In genomic region chr4:133910236-133911211, GRCm38 (mm10) we compare ENCODE assay signal across 7 mouse cellular contexts. TPM values are rescaled to one million over a fixed set of nuclear protein-coding genes. Genes with fewer than 3 reads are reported as not detected.
DNase-seq lines count a peak whose midpoint lies in the region; ATAC-seq and TF ChIP-seq lines count a peak whose summit lies in the region.

No protein-coding gene starts in this region.

- no peaks in the 10 kb centered on the region for H3K36me3 ChIP-seq in embryonic facial prominence, embryonic 13.5 days
- H3K36me3 ChIP-seq in kidney, adult 2 months (ENCODE audit: control insufficient read depth, insufficient read depth, low read length): no peaks in the 10 kb centered on the region
- H3K36me3 ChIP-seq in limb, embryonic 12.5 days: no peaks in the 10 kb centered on the region
- H3K36me3 ChIP-seq in midbrain, embryonic 15.5 days (replicated peaks): no peaks in the 10 kb centered on the region
- H3K36me3 ChIP-seq in spleen, adult 2 months (ENCODE audit: control insufficient read depth, insufficient read depth, low read length): no peaks in the 10 kb centered on the region

- peak; percentile 96 for DNase-seq in adrenal gland, postnatal 36 days
- peak; percentile 95 to 96 for DNase-seq in heart, adult 18-20 months
- peak; percentile 98 for DNase-seq in kidney, adult 2 months
- peak; percentile 90 to 91 for DNase-seq in spleen, adult 2 months (ENCODE audit: low read depth in 1 of 2, low spot score in 2 of 2)

- H3K4me1 ChIP-seq in embryonic facial prominence, embryonic 13.5 days: peaks cover 10% of the 10 kb centered on the region
- H3K4me1 ChIP-seq in kidney, adult 2 months (ENCODE audit: control insufficient read depth, insufficient read depth, low read length): no peaks in the 10 kb centered on the region; the same call in 1 of the 2 replicates
- 0 out of 2 replicates have a peak, but pooled peaks cover 5% of the 10 kb centered on the region for H3K4me1 ChIP-seq in limb, embryonic 12.5 days (replicated peaks)
- peaks cover 16% of the 10 kb centered on the region for H3K4me1 ChIP-seq in midbrain, embryonic 15.5 days
- peaks cover 19% of the 10 kb centered on the region; the same call in 1 of the 2 replicates for H3K4me1 ChIP-seq in spleen, adult 2 months (ENCODE audit: control insufficient read depth, insufficient read depth, insufficient read length)

- peak overlapping the region; percentile 72 for H3K9ac ChIP-seq in embryonic facial prominence, embryonic 13.5 days
- peak overlapping the region; percentile 58; the same call in 1 of the 2 replicates for H3K9ac ChIP-seq in limb, embryonic 12.5 days (replicated peaks)
- H3K9ac ChIP-seq in midbrain, embryonic 15.5 days: peak overlapping the region; percentile 52

- TF ChIP-seq CTCF in kidney, adult 2 months (conservative IDR thresholded peaks at IDR 0.05; ENCODE audit: insufficient read depth, insufficient read length, low read depth, low read length): peak; percentile 88
- TF ChIP-seq CTCF in spleen, adult 2 months (IDR thresholded peaks at IDR 0.05; ENCODE audit: extremely low read depth, insufficient read depth, insufficient read length, insufficient replicate concordance): peak; percentile 95

- peak overlapping the region; percentile 61 for H3K4me3 ChIP-seq in embryonic facial prominence, embryonic 13.5 days
- peak overlapping the region; percentile 49 for H3K4me3 ChIP-seq in kidney, adult 2 months (ENCODE audit: insufficient read depth, low read depth, low read length)
- peak overlapping the region; percentile 61 for H3K4me3 ChIP-seq in limb, embryonic 12.5 days (replicated peaks)
- H3K4me3 ChIP-seq in midbrain, embryonic 15.5 days: peak overlapping the region; percentile 49
- H3K4me3 ChIP-seq in spleen, adult 2 months (ENCODE audit: extremely low read depth, insufficient read depth, insufficient read length): peak overlapping the region; percentile 76

- WGBS in embryonic facial prominence, embryonic 13.5 days: 1% methylated on average over 57 of the region's 57 CpGs
- WGBS in kidney, adult 2 months: 1% methylated on average over 57 of the region's 57 CpGs
- 1% methylated on average over 54 of the region's 57 CpGs for WGBS in limb, embryonic 12.5 days
- under 1% methylated on average over 52 of the region's 57 CpGs for WGBS in midbrain, embryonic 15.5 days
- under 1% methylated on average over 57 of the region's 57 CpGs for WGBS in spleen, adult 2 months

- peak overlapping the region; percentile 78 for H3K4me2 ChIP-seq in embryonic facial prominence, embryonic 13.5 days
- H3K4me2 ChIP-seq in limb, embryonic 12.5 days: peak overlapping the region; percentile 68
- H3K4me2 ChIP-seq in midbrain, embryonic 15.5 days: peak overlapping the region; percentile 67

- no peaks in the 10 kb centered on the region for H3K27me3 ChIP-seq in embryonic facial prominence, embryonic 13.5 days
- H3K27me3 ChIP-seq in kidney, adult 2 months (replicated peaks; ENCODE audit: control insufficient read depth, insufficient read depth, low read length): no peaks in the 10 kb centered on the region
- no peaks in the 10 kb centered on the region for H3K27me3 ChIP-seq in limb, embryonic 12.5 days
- H3K27me3 ChIP-seq in midbrain, embryonic 15.5 days (replicated peaks): no peaks in the 10 kb centered on the region
- no peaks in the 10 kb centered on the region for H3K27me3 ChIP-seq in spleen, adult 2 months (ENCODE audit: control insufficient read depth, insufficient read depth, low read length)

- peak; percentile 91 for ATAC-seq in embryonic facial prominence, embryonic 13.5 days (ENCODE audit: insufficient number of reproducible peaks, insufficient read depth, low FRiP score, low TSS enrichment, low read depth)
- ATAC-seq in limb, embryonic 12.5 days (ENCODE audit: insufficient number of reproducible peaks, insufficient read depth, low FRiP score, low TSS enrichment, low read depth): peak; percentile 94
- peak; percentile 96 for ATAC-seq in midbrain, embryonic 15.5 days (replicated peaks)

- H3K9me3 ChIP-seq in embryonic facial prominence, embryonic 13.5 days: no peaks in the 10 kb centered on the region
- H3K9me3 ChIP-seq in limb, embryonic 12.5 days: no peaks in the 10 kb centered on the region
- H3K9me3 ChIP-seq in midbrain, embryonic 15.5 days: no peaks in the 10 kb centered on the region

- peak overlapping the region; percentile 92 for H3K27ac ChIP-seq in embryonic facial prominence, embryonic 13.5 days
- H3K27ac ChIP-seq in kidney, adult 2 months (ENCODE audit: insufficient read depth, low read depth, low read length): peak overlapping the region; percentile 88
- H3K27ac ChIP-seq in limb, embryonic 12.5 days: peak overlapping the region; percentile 90
- H3K27ac ChIP-seq in midbrain, embryonic 15.5 days: peak overlapping the region; percentile 91
- peak overlapping the region; percentile 91 for H3K27ac ChIP-seq in spleen, adult 2 months (ENCODE audit: insufficient read depth, low read length)

- TF ChIP-seq POLR2A in kidney, adult 2 months (IDR thresholded peaks at IDR 0.05; ENCODE audit: low read depth, low read length): peak; percentile 70
- TF ChIP-seq POLR2A in spleen, adult 2 months (IDR thresholded peaks at IDR 0.05; ENCODE audit: low read depth, low read length): peak; percentile 40

RNA-seq across cellular contexts. Expression of gene Rps6ka1, which starts 22.9 kb away (rescaled TPM):
- total RNA-seq in adrenal gland, postnatal 36 days (2021): 10 to 100 TPM; 13.6 to 18.1 TPM
- polyA plus RNA-seq in embryonic facial prominence, embryonic 13.5 days (2015; fragmentation: Nextera tagmentation; extraction: Ambion mirVana): 40.7 and 41.5 TPM in 2 replicates
- total RNA-seq in heart, adult 18-20 months (2021): 1 to 10 TPM; 4.4 to 6.2 TPM
- polyA plus RNA-seq in kidney, adult 2 months (2012; rRNA removed): 29.4 and 30.9 TPM in 2 replicates
- polyA plus RNA-seq in limb, embryonic 12.5 days (2016; fragmentation: Nextera tagmentation; extraction: Ambion mirVana): 47.9 and 50.0 TPM in 2 replicates
- polyA plus RNA-seq in midbrain, embryonic 15.5 days (2015; fragmentation: Nextera tagmentation; extraction: Ambion mirVana): 23.8 and 24.1 TPM in 2 replicates
- polyA plus RNA-seq in spleen, adult 2 months (2012; rRNA removed): 76.6 and 98.9 TPM in 2 replicates

RNA-seq across cellular contexts. Expression of gene Hmgn2, which starts 57.9 kb away (rescaled TPM):
- total RNA-seq in adrenal gland, postnatal 36 days (2021): 100 to 1,000 TPM; 130 to 337 TPM
- polyA plus RNA-seq in embryonic facial prominence, embryonic 13.5 days (2015; fragmentation: Nextera tagmentation; extraction: Ambion mirVana): 2,594 and 2,669 TPM in 2 replicates
- 100 to 1,000 TPM; 106 to 113 TPM for total RNA-seq in heart, adult 18-20 months (2021)
- 12.2 and 21.9 TPM in 2 replicates for polyA plus RNA-seq in kidney, adult 2 months (2012; rRNA removed)
- 3,165 and 3,185 TPM in 2 replicates for polyA plus RNA-seq in limb, embryonic 12.5 days (2016; fragmentation: Nextera tagmentation; extraction: Ambion mirVana)
- polyA plus RNA-seq in midbrain, embryonic 15.5 days (2015; fragmentation: Nextera tagmentation; extraction: Ambion mirVana): 876 and 917 TPM in 2 replicates
- polyA plus RNA-seq in spleen, adult 2 months (2012; rRNA removed): 11.9 and 19.0 TPM in 2 replicates

Comparison
In these comparisons a context has a peak if more than half of its experiments do, and no peak if none do; other contexts are left out.
1. Peak in every context shown above with its lines: DNase-seq, ATAC-seq, H3K4me3 ChIP-seq and H3K27ac ChIP-seq.
2. RNA of gene Hmgn2, which starts 57.9 kb away (polyA plus RNA-seq): 3,165 to 3,185 TPM in limb, embryonic 12.5 days, 2,594 to 2,669 TPM in embryonic facial prominence, embryonic 13.5 days and 876 to 917 TPM in midbrain, embryonic 15.5 days; 12.2 to 21.9 TPM in kidney, adult 2 months and 11.9 to 19.0 TPM in spleen, adult 2 months; every median in the first group is over 10 times any median in the second.